In genomic region chr3:116620636-116621370, GRCm38 (mm10) we compare ENCODE assay signal across 19 mouse cellular contexts. TPM values are rescaled to one million over a fixed set of nuclear protein-coding genes. Genes with fewer than 3 reads are reported as not detected.
DNase-seq lines count a peak whose midpoint lies in the region; ATAC-seq lines count a peak whose summit lies in the region.
"Had no signal": no experiment of that assay in that cellular context is flagged by ENCODE, and none has a peak within 500 bp of the region (broad histone marks: within the 10 kb centered on the region; RNA-seq: fewer than 3 reads in every experiment).

No protein-coding gene starts in this region.

- no peak overlapping the region for H3K4me3 ChIP-seq in heart, embryonic 12.5 days
- H3K4me3 ChIP-seq in forebrain, embryonic 10.5 days: no peak overlapping the region
- H3K4me3 ChIP-seq: embryonic facial prominence, embryonic 12.5 days; heart, embryonic 13.5 days; midbrain, embryonic 15.5 days; neural tube, embryonic 13.5 days had no signal

- H3K9ac ChIP-seq in heart, embryonic 12.5 days: no peak overlapping the region
- H3K9ac ChIP-seq: embryonic facial prominence, embryonic 12.5 days; heart, embryonic 13.5 days; midbrain, embryonic 15.5 days; neural tube, embryonic 13.5 days had no signal

- no peak overlapping the region for H3K4me2 ChIP-seq in heart, embryonic 12.5 days
- H3K4me2 ChIP-seq: embryonic facial prominence, embryonic 12.5 days; heart, embryonic 13.5 days; midbrain, embryonic 15.5 days; neural tube, embryonic 13.5 days had no signal

- peak; percentile 83 for ATAC-seq in heart, embryonic 12.5 days (ENCODE audit: insufficient number of reproducible peaks, low FRiP score)
- ATAC-seq in granulocyte monocyte progenitor cell, adult 5-6 weeks (replicated peaks; ENCODE audit: poor library complexity, severe bottlenecking): peak; percentile 36; the same call in 1 of the 2 replicates
- peak; percentile 62 for ATAC-seq in megakaryocyte, adult 5-6 weeks (ENCODE audit: poor library complexity, severe bottlenecking)
- ATAC-seq: forebrain, embryonic 14.5 days; intestine, postnatal 0 days; midbrain, embryonic 15.5 days had no signal

- H3K27me3 ChIP-seq in heart, embryonic 12.5 days (replicated peaks): no peaks in the 10 kb centered on the region
- no peaks in the 10 kb centered on the region for H3K27me3 ChIP-seq in forebrain, embryonic 10.5 days (ENCODE audit: poor library complexity, severe bottlenecking)
- H3K27me3 ChIP-seq: embryonic facial prominence, embryonic 12.5 days; heart, embryonic 13.5 days; midbrain, embryonic 15.5 days; neural tube, embryonic 13.5 days had no signal

- no peaks in the 10 kb centered on the region for H3K4me1 ChIP-seq in heart, embryonic 12.5 days (replicated peaks)
- H3K4me1 ChIP-seq in forebrain, embryonic 10.5 days: no peaks in the 10 kb centered on the region
- H3K4me1 ChIP-seq: embryonic facial prominence, embryonic 12.5 days; heart, embryonic 13.5 days; midbrain, embryonic 15.5 days; neural tube, embryonic 13.5 days had no signal

- H3K27ac ChIP-seq in heart, embryonic 12.5 days (ENCODE audit: poor library complexity, severe bottlenecking): no peak overlapping the region
- no peak overlapping the region for H3K27ac ChIP-seq in forebrain, embryonic 10.5 days
- H3K27ac ChIP-seq: embryonic facial prominence, embryonic 12.5 days; heart, embryonic 13.5 days; midbrain, embryonic 15.5 days; neural tube, embryonic 13.5 days had no signal

- WGBS in heart, embryonic 12.5 days: 89% methylated on average over 7 of the region's 7 CpGs
- 93% methylated on average over 7 of the region's 7 CpGs for WGBS in forebrain, embryonic 10.5 days

- intact Hi-C loops in heart, postnatal 25 days (cut with DNase I): no loop called here

- no peaks in the 10 kb centered on the region for H3K9me3 ChIP-seq in heart, embryonic 12.5 days (replicated peaks)
- no peaks in the 10 kb centered on the region for H3K9me3 ChIP-seq in forebrain, embryonic 10.5 days
- H3K9me3 ChIP-seq: embryonic facial prominence, embryonic 12.5 days; heart, embryonic 13.5 days; midbrain, embryonic 15.5 days; neural tube, embryonic 13.5 days had no signal

- no peak for DNase-seq in heart, postnatal 25 days (ENCODE audit: low spot score)
- peak; percentile 16 for DNase-seq in MEL-GATA-1-ER (ENCODE audit: extremely low read depth, low read depth)
- no peak for DNase-seq in forebrain, embryonic 10.5 days (ENCODE audit: extremely low spot score, low spot score)
- DNase-seq in cerebellum, adult 8-10 months: no peak
- no peak for DNase-seq in thymus, postnatal 25 days
- DNase-seq: B cell, adult 2 months; cerebellum, postnatal 14 days; gastrocnemius, postnatal 25 days; kidney, postnatal 36 days; retina, postnatal 1 day had no signal

- peaks cover 48% of the 10 kb centered on the region for H3K36me3 ChIP-seq in heart, embryonic 12.5 days
- peaks cover 63% of the 10 kb centered on the region for H3K36me3 ChIP-seq in forebrain, embryonic 10.5 days (replicated peaks)

RNA-seq across cellular contexts. Expression of gene Trmt13, which starts 6.4 kb away (rescaled TPM):
- 21.8 and 24.0 TPM in 2 replicates for polyA plus RNA-seq in heart, embryonic 12.5 days (2016; fragmentation: Nextera tagmentation; extraction: Ambion mirVana)
- total RNA-seq in heart, postnatal 25 days (2021): 1 to 10 TPM; 5.1 to 5.3 TPM
- 33.7 and 47.5 TPM in 2 replicates for total RNA-seq in granulocyte monocyte progenitor cell, adult 5-6 weeks (2014; fragmentation: Nextera tagmentation)
- total RNA-seq in granulocyte monocyte progenitor cell, adult 5-6 weeks (2017): 35.8 and 43.3 TPM in 2 replicates
- total RNA-seq in megakaryocyte, adult 5-6 weeks (2015): 17.7 and 19.4 TPM in 2 replicates
- total RNA-seq in megakaryocyte, adult 5-6 weeks (2017): 22.1 and 27.0 TPM in 2 replicates
- 22.5 and 23.7 TPM in 2 replicates for polyA plus RNA-seq in forebrain, embryonic 10.5 days (2016; fragmentation: Nextera tagmentation; extraction: Ambion mirVana)

RNA-seq across cellular contexts. Expression of gene Sass6, which starts 26.0 kb away (rescaled TPM):
- polyA plus RNA-seq in heart, embryonic 12.5 days (2016; fragmentation: Nextera tagmentation; extraction: Ambion mirVana): 19.9 and 21.0 TPM in 2 replicates
- 1 to 10 TPM; 2.1 to 2.4 TPM for total RNA-seq in heart, postnatal 25 days (2021)
- 31.2 and 35.0 TPM in 2 replicates for total RNA-seq in granulocyte monocyte progenitor cell, adult 5-6 weeks (2014; fragmentation: Nextera tagmentation)
- 50.1 and 72.7 TPM in 2 replicates for total RNA-seq in granulocyte monocyte progenitor cell, adult 5-6 weeks (2017)
- total RNA-seq in megakaryocyte, adult 5-6 weeks (2015): 33.6 and 36.1 TPM in 2 replicates
- 44.9 and 46.2 TPM in 2 replicates for total RNA-seq in megakaryocyte, adult 5-6 weeks (2017)
- 42.7 and 43.1 TPM in 2 replicates for polyA plus RNA-seq in forebrain, embryonic 10.5 days (2016; fragmentation: Nextera tagmentation; extraction: Ambion mirVana)

RNA-seq across cellular contexts. Expression of gene Mfsd14a, which starts 41.7 kb away (rescaled TPM):
- polyA plus RNA-seq in heart, embryonic 12.5 days (2016; fragmentation: Nextera tagmentation; extraction: Ambion mirVana): 64.8 and 65.5 TPM in 2 replicates
- total RNA-seq in heart, postnatal 25 days (2021): 10 to 100 TPM; 17.9 to 22.0 TPM
- total RNA-seq in granulocyte monocyte progenitor cell, adult 5-6 weeks (2014; fragmentation: Nextera tagmentation): 52.3 and 64.6 TPM in 2 replicates
- 67.0 and 95.5 TPM in 2 replicates for total RNA-seq in granulocyte monocyte progenitor cell, adult 5-6 weeks (2017)
- 82.7 and 88.5 TPM in 2 replicates for total RNA-seq in megakaryocyte, adult 5-6 weeks (2015)
- total RNA-seq in megakaryocyte, adult 5-6 weeks (2017): 91.5 and 95.8 TPM in 2 replicates
- polyA plus RNA-seq in forebrain, embryonic 10.5 days (2016; fragmentation: Nextera tagmentation; extraction: Ambion mirVana): 82.2 and 84.4 TPM in 2 replicates

RNA-seq across cellular contexts. Expression of gene Lrrc39, which starts 58.0 kb away (rescaled TPM):
- 32.8 and 35.7 TPM in 2 replicates for polyA plus RNA-seq in heart, embryonic 12.5 days (2016; fragmentation: Nextera tagmentation; extraction: Ambion mirVana)
- total RNA-seq in heart, postnatal 25 days (2021): 10 to 100 TPM; 69.5 to 70.7 TPM
- 0.39 and 1.2 TPM in 2 replicates for total RNA-seq in granulocyte monocyte progenitor cell, adult 5-6 weeks (2014; fragmentation: Nextera tagmentation)
- total RNA-seq in granulocyte monocyte progenitor cell, adult 5-6 weeks (2017): 0.65 and 1.5 TPM in 2 replicates
- total RNA-seq in megakaryocyte, adult 5-6 weeks (2015): 0.14 TPM in 1 of 2 replicates, not detected in the other
- 0.04 and 0.40 TPM in 2 replicates for total RNA-seq in megakaryocyte, adult 5-6 weeks (2017)
- polyA plus RNA-seq in forebrain, embryonic 10.5 days (2016; fragmentation: Nextera tagmentation; extraction: Ambion mirVana): 0.49 and 0.73 TPM in 2 replicates

Comparison
In these comparisons a context has a peak if more than half of its experiments do, and no peak if none do; other contexts are left out.
1. RNA of gene Sass6, which starts 26.0 kb away (total RNA-seq): 31.2 to 72.7 TPM in granulocyte monocyte progenitor cell, adult 5-6 weeks and 33.6 to 46.2 TPM in megakaryocyte, adult 5-6 weeks; 2.1 to 2.4 TPM in heart, postnatal 25 days; every median in the first group is over 4 times any median in the second.
2. Peak in every context shown above with its lines, with median percentiles within 50 percentile points of each other: ATAC-seq.